Mouse (Mus musculus): Measurements from ENCODE around the gene Ccdc107. TPM values are rescaled to one million over a fixed set of nuclear protein-coding genes. Genes with fewer than 3 reads are reported as not detected.

Gene Ccdc107
- polyA plus RNA-seq, 1 experiment from 2014 or later, result 104 TPM

Other genes with a start within 250 kb of the Ccdc107 start
- gene Atp8b5, start 225.7 kb upstream of the Ccdc107 start, polyA plus RNA-seq (2015; fragmentation: Nextera tagmentation; extraction: Ambion mirVana), result 0.23 and 0.27 TPM in 2 replicates
- 16.3 and 17.2 TPM in 2 replicates for gene Rusc2, start 110.9 kb upstream of the Ccdc107 start, polyA plus RNA-seq (2015; fragmentation: Nextera tagmentation; extraction: Ambion mirVana)
- gene Fam166b, start 63.8 kb upstream of the Ccdc107 start, polyA plus RNA-seq (2015; fragmentation: Nextera tagmentation; extraction: Ambion mirVana), result 0.22 TPM in 1 of 2 replicates, not detected in the other
- 6.2 and 7.4 TPM in 2 replicates for gene Tesk1, start 51.0 kb upstream of the Ccdc107 start, polyA plus RNA-seq (2015; fragmentation: Nextera tagmentation; extraction: Ambion mirVana)
- gene Cd72, start 38.3 kb upstream of the Ccdc107 start, polyA plus RNA-seq (2015; fragmentation: Nextera tagmentation; extraction: Ambion mirVana), result 3.3 and 5.2 TPM in 2 replicates
- gene Sit1, start 9.2 kb upstream of the Ccdc107 start, polyA plus RNA-seq (2015; fragmentation: Nextera tagmentation; extraction: Ambion mirVana), result not detected in 2 replicates
- gene Arhgef39, start 6.8 kb downstream of the Ccdc107 start, polyA plus RNA-seq (2015; fragmentation: Nextera tagmentation; extraction: Ambion mirVana), result 44.5 and 52.0 TPM in 2 replicates
- 30.9 and 45.8 TPM in 2 replicates for gene Car9, start 14.1 kb downstream of the Ccdc107 start, polyA plus RNA-seq (2015; fragmentation: Nextera tagmentation; extraction: Ambion mirVana)
- 795 and 837 TPM in 2 replicates for gene Tpm2, start 30.9 kb downstream of the Ccdc107 start, polyA plus RNA-seq (2015; fragmentation: Nextera tagmentation; extraction: Ambion mirVana)
- gene Creb3, start 69.4 kb downstream of the Ccdc107 start, polyA plus RNA-seq (2015; fragmentation: Nextera tagmentation; extraction: Ambion mirVana), result 69.4 and 70.8 TPM in 2 replicates
- gene Tln1, start 69.8 kb downstream of the Ccdc107 start, polyA plus RNA-seq (2015; fragmentation: Nextera tagmentation; extraction: Ambion mirVana), result 76.9 and 81.1 TPM in 2 replicates
- gene Rgp1, start 85.8 kb downstream of the Ccdc107 start, polyA plus RNA-seq (2015; fragmentation: Nextera tagmentation; extraction: Ambion mirVana), result 24.5 and 30.8 TPM in 2 replicates
- 15.6 and 16.1 TPM in 2 replicates for gene Gba2, start 86.0 kb downstream of the Ccdc107 start, polyA plus RNA-seq (2015; fragmentation: Nextera tagmentation; extraction: Ambion mirVana)
- 0.85 and 1.8 TPM in 2 replicates for gene Msmp, start 91.6 kb downstream of the Ccdc107 start, polyA plus RNA-seq (2015; fragmentation: Nextera tagmentation; extraction: Ambion mirVana)
- 9.3 TPM in 2 replicates for gene Npr2, start 139.0 kb downstream of the Ccdc107 start, polyA plus RNA-seq (2015; fragmentation: Nextera tagmentation; extraction: Ambion mirVana)
- gene Spag8, start 160.7 kb downstream of the Ccdc107 start, polyA plus RNA-seq (2015; fragmentation: Nextera tagmentation; extraction: Ambion mirVana), result 0.80 and 1.0 TPM in 2 replicates
- gene Hint2, start 163.6 kb downstream of the Ccdc107 start, polyA plus RNA-seq (2015; fragmentation: Nextera tagmentation; extraction: Ambion mirVana), result 108 and 116 TPM in 2 replicates
- 4.0 and 4.6 TPM in 2 replicates for gene Tmem8b, start 176.1 kb downstream of the Ccdc107 start, polyA plus RNA-seq (2015; fragmentation: Nextera tagmentation; extraction: Ambion mirVana)
- gene Fam221b, start 176.2 kb downstream of the Ccdc107 start, polyA plus RNA-seq (2015; fragmentation: Nextera tagmentation; extraction: Ambion mirVana), result 2.5 and 4.1 TPM in 2 replicates
- gene Olfr70, start 207.9 kb downstream of the Ccdc107 start, polyA plus RNA-seq (2015; fragmentation: Nextera tagmentation; extraction: Ambion mirVana), result not detected in 2 replicates
- gene Olfr71, start 217.4 kb downstream of the Ccdc107 start, polyA plus RNA-seq (2015; fragmentation: Nextera tagmentation; extraction: Ambion mirVana), result not detected in 2 replicates
- gene Hrct1, start 234.3 kb downstream of the Ccdc107 start, polyA plus RNA-seq (2015; fragmentation: Nextera tagmentation; extraction: Ambion mirVana), result 0.67 and 0.87 TPM in 2 replicates
- gene Spaar, start 237.1 kb downstream of the Ccdc107 start, polyA plus RNA-seq (2015; fragmentation: Nextera tagmentation; extraction: Ambion mirVana), result 0.09 and 0.18 TPM in 2 replicates